Mouse (Mus musculus) ES-Bruce4 (cell line): ENCODE measurements at regions not wholly inside any gene's neighbourhood (a gene's known extent, or its start where the extent isn't known, plus 50 kb on each side); places are given as distances from the start of the nearest gene placed in this dataset.

Experiments
- CTCF ChIP-seq: IDR thresholded peaks from one replicate; pipeline ENCODE4 v1.8.1; 2011; ENCODE audit warnings: low read depth, low read length
- POLR2A ChIP-seq: IDR thresholded peaks from one replicate; pipeline ENCODE4 v1.8.1; 2011; ENCODE audit warnings: low read length; ENCODE audit not compliant: insufficient read depth

- no peak for TF ChIP-seq CTCF
- no peak for TF ChIP-seq POLR2A
Measured at GRCm38 (mm10) chr1:62882028-62882427, 178.9 kb downstream of the Nrp2 start.
